Mouse (Mus musculus): ENCODE results near the gene Hspd1.
A peak's percentile ranks its signal among the peaks of the same experiment; 100 is the strongest.
"Not testable (repeated sequence)": the region's sequence is repeated elsewhere in the genome, so short reads cannot be mapped to it uniquely, and the experiment has no call there.

Gene Hspd1

DNA sequence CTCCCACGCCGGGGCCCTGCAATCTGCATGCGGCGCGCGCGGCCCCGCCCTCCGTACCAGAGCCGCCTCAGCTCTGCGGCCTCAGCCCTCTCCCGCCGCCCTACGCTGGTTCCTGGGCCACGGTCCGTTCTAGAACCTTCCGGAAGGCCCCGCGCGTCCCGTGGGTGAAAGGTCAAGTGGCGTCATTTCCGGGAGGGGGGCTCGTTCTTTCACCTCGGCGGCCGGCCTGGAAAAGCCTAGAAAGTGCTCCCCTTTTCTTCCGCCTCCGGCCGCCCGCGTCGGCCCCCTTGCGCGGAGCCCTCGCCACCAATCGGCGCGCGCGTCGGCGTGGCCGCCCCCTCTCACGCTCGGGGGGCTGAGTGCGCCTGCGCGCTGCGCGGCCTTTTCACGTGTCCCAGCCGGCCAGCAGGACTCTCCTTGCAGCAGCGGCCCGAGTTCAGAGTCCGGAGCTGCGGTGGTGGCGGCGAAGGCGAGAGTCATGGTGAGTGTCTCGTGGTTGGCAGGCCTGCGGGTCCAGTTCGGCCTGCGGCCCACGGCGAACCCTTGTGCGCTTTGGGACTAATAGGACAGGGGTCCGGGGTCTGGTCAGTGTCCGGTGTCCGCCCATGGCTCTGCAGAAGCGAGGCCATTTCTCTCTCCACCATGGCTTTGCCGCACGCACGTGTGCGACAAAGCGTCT lies at the start of gene Hspd1, which contains the start of gene Hspe1:
Hspd1 (minus strand) TSS at position 312 of the 679 bp plus-strand sequence.
Hspe1 (plus strand) TSS at position 201 of the 679 bp plus-strand sequence.
- peak; percentile 98 for DNase-seq (ENCODE audit: low spot score)

DNA sequence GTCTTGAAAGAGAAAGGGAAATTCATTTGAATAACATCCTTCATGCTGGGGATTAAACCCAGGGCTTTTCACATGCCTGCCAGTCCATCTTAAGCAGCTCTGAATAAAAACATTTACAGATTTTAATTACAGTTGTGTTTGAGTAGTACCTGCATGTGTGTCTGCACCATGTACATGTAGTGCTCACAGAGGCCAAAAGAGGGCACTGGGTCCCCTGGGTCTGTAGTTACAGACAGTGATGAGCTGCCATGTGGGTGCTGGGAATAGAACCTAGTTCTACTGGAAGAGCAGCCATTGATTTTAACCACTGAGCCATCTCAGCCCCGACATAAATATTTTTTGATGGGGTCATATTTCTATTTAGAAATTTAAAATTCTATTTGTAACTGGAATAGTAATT lies 47.8 kb upstream of the Hspd1 start:
- no peak for DNase-seq (ENCODE audit: low spot score)

DNA sequence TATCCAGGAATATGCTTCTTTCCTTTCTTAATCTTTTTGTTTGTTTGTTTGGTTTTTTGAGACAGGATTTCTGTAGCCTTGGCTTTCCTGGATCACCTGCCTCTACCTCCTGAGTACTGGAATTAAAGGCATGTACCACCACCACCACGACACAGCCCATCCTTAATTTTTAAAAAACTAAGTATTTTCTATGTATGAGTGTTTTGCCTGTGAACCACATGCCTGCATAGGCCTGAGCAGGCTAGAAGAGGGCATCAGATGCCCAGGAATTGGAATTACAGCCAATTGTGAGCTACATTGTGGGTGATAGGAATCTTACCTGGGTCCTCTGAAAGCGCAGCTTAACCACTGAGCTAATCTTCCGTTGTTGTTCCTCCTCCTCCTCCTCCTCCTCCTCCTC lies 46.3 kb upstream of the Hspd1 start:
- no peak for DNase-seq (ENCODE audit: low spot score)

DNA sequence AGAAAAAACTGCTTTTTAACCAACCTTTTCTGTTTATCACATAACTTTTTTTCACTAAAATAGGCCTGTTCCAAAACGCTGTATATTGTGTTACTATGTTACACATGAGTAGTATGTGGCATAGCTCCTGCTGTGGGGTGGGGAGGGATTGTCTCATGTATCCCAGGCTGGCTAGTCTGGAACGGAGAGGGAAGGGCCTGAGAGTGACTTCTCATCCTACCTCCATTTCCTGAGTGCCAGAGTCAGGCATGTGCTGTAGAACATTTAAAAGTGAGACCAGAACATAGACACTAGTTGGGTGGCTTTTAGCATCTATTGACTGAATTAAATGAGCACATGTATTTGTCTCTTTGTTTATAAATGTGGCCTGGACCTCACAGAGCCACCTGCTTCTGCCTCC lies 45.1 kb upstream of the Hspd1 start:
- DNase-seq (ENCODE audit: low spot score) = no peak

DNA sequence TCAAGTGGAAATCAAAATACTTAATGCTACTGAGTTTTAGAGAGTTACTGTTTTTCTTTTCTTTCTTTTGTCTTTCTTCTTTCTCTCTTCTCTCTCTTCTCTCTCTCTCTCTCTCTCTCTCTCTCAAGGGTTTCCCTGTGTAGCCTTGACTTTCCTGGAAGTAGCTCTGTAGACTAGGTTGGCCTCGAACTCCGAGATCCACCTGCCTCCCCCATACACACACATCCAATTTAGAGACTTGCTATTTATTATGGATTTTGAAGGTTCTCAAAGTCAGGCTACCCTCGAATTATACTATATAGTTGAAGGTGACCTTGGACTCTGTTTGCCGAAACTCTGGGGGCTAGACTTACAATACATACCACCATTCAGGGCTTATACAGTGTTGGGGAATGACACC lies 44.3 kb upstream of the Hspd1 start:
- DNase-seq (ENCODE audit: low spot score) = no peak

DNA sequence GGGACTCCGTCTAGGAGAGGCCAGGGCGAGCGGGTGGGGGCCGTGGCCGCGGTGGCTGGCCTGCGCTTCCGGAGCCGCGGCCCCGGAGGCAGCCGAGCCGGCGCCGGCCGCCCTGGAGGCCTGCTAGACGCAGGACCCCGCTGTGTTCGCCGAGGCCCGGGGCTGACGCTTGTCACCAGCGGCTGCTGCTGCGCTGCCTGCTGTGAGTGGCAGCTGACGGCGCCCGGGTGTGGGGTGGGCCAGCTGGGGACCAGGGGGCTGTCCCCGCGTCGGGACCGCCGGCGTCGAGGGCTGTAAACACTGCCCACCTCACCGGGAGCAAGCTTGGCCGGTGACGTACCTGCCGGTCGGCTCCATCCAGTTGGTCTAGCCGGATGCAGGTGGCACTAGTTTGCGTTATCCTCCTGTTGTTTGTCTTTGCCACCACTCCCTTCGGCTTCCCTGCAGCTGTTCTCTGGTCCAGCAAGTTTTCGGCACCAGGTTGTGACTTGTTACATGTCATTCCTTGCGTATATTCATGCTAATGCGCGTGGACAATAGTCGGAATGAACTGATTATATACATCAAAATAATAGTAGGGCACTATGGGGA lies 43.5 kb upstream of the Hspd1 start:
- peak; percentile 59 for DNase-seq (ENCODE audit: low spot score)

DNA sequence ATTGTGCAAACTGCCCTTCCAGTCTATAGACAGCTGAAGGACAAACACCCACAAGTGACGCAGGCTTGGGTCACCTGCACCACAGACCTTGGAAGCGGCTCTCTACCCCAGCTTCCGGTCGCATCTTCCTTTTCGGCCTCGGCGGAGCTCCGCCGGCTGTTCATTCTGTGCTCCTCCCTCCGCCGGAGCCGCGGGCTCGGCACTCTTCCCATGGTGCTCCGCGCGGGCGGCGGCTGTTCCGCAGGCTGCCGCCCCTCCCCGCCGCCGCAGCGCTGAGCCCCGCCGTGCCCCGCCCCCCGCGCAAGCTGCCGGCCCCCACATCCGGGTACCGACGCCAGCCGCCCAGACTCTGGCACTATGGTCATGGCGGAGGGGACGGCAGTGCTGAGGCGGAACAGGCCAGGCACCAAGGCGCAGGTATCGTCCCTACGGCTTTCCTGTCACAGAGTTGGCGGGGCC lies 42.9 kb upstream of the Hspd1 start, which contains the start of gene Mob4:
Mob4 (plus strand) TSS at position 289 of the 459 bp plus-strand sequence.
- peak; percentile 92 for DNase-seq (ENCODE audit: low spot score)

DNA sequence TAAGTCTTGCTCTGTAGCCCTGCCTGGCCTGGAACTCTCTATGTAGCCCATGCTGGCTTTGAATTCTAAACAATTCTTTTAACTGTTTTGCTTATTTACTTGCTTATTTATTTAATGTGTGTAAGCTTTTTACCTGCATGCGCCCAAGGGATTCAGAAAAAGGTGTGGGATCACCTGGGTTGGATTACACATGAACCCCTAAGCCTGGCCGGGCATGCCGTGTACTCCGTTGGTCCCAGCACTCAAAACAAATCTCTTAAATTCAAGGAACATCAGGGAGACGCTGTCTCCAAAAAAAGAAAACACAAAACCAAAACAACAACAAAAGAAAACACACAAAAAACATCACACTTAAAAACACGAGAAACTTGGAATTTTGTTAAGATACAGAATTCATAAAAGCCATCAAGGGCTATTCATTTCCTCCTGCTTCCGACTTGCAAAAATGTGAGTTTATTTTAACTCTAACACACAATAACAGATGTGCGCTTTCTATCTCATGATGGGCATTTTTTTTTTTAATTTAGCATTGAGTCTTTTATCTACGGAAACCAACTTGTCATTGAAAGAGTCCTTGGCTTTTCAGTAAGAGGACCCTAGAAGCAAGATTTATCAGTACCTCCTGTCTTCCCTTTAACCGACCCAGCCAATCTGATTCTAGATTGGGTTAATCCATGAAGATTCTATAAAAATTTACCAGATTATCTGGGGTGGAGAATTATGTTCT lies 42.3 kb upstream of the Hspd1 start:
- DNase-seq (ENCODE audit: low spot score) = no peak

DNA sequence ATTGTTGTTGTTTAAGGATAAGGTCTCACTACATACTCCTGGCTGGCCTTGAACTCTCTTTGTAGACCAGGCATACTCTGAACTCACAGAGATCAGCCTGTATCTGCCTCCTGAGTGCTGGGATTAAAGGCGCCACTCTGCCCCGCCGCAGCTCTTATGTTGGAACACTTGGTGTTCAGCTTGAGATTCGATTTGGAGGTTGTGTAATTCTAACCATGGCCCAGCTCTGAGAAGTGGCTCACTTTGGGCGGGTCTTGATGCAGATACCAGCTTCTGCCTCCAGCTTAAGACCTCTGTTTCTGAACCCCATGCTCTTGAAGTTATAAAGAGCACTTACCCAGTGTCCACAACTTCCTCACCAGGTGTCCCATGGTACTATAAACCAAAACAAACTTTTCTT lies 41.7 kb upstream of the Hspd1 start:
- DNase-seq (ENCODE audit: low spot score) = no peak

DNA sequence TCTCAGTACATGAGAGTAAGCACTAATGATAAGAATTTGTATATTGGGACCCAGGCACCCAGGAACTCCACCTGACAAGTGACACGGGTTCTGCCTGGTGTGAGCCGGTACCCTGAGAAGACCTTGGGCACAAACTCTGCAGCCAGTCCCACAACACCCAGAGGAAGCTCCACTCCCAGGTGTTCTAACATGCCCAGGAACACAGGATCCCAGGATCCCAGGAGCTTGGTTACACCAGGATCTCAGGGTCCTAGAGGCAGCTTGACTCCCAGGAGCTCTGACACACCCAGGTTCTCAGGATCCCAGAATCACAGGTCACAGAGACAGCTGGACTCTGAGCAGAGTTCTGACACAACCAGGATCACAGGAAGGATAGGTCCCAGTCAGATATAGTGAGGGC lies 36.1 kb upstream of the Hspd1 start:
- DNase-seq (ENCODE audit: low spot score) = not testable (repeated sequence)

DNA sequence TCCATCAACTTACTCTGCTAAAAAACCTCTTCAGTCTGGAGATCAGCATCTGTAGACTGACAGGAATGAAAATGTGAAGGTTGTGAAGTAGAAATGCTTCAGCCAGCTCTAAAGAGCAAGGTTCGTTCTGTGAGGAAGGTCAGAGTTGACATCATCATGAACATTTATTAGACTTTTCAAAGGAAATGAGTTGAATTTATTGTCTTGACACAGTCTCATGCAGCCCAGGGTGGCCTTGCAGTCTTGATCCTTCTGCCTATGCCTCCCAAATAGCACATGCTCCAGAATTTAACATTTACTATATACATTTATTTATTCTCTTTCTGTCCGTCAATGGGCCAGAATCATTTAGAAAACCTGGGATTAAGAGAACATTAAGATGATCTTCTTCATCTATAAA lies 35.5 kb upstream of the Hspd1 start:
- DNase-seq (ENCODE audit: low spot score) = no peak

DNA sequence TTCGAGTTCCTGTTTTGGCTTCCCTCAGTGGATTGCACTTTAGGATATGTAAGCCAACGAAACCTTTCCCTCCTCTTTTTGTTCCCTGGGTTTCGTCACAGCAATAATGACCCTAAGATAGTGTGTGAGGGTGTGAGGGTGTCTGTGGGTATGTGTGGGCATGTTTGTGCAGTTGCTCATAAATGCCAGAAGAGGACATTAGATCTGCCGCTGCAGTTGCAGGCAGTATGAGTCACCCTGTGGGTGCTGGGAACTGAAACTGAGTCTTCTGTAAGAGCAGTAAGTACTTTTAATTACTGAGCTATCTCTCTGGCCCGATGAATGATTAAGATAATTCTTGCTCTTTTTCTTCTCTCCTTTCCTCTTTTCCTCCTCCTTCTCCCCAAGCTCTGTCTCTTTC lies 35.0 kb upstream of the Hspd1 start:
- DNase-seq (ENCODE audit: low spot score) = no peak

DNA sequence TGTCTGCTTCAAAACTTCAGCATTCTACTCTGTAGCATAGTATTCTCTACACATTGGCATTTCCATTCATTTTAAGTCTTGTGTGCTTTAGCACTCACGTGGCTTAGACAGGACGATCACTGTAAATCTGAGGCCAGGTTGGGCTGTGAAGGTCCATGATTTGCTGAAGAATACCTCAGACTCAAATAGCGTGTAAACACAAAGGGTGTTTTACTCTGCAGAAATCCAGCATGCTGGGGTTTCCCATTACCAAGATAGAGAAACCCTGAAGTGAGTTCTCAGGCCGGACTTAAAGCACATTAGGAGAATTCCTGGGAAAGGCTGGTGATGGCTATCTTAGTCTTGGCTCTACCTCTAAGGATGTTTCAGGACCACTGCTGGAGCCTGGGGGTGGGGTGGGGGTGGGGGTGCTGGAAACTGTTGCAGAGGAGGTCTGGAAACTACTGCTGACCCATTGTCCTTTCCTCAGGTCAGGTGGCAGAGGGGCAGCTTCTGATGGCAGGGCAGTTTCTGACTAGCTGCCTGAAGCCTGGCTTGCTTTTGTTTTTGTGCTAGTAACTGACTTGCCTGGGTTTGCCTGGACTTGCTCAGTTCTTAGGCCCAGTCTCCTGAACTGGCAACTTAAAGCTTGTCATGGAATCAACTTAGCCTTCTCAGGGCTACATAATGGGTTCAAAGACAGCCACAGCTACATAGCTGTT lies 21.2 kb upstream of the Hspd1 start:
- no peak for DNase-seq (ENCODE audit: low spot score)

DNA sequence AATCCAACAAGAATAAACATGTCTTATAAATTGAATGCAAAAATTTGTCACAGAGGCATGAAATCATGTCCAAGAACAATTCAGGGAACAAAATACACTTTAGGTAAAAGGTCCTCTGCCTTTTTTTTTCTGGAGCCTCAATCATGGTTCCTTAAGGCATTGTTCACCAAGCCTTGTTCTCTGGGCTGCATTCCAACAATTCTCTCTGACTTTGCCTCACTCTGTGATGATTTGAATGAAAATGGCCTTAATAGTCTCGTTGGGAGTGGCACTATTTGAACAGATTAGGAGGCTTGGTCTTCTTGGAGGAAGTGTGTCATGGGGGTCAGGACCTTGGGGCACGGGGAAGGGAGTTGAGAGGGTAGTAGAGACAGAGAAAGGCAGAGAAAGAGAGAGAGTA lies 20.4 kb upstream of the Hspd1 start:
- DNase-seq (ENCODE audit: low spot score) = no peak

DNA sequence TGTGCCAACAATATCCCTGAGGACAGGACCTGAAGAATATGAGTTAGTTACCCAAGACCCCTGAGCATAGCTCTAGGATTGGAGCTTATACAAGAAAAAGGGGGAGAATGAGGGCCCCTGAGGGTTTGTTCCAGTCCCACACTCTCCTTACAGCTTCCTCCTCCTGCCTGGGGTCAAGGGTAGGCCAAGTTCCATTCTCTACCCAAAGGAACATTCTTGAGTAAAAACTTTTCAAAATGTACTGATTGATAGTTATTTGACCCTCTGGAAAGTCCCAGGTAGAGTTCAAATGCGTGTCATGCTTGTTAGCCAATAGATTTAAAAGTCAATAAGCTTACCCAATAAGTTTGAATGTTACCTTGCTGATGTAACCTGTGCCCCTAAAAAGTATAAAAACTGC lies 19.6 kb upstream of the Hspd1 start:
- no peak for DNase-seq (ENCODE audit: low spot score)

DNA sequence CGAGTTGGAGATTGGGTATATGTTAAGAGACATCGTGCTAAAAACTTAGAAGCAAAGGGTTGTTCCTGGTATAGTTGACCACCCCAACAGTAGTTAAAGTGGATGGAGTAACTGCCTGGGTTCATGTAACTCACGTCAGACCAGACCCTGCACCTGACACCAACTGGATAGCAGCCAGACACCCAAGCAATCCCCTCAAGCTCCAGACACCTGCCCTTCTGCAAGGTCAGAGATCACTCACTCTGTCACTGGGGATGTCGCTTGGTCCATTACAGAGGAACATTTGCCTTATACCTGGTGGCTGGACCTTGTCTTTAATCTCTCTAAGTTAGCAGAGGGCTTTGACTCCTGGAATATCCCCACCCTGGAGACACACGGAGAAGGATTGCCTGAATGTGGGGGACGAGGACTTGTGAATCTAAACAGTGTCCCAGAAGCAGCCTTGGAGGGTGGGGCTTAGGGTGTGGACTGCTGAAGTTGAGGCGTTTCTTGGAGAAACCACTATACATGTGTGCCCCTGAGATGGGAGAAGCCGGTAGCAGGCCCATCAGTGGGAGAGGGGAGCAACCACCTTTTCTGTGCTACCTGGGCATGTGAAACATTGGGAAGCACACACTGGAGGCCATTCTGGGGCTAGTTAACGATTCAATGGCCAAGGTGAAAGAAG lies 19.0 kb upstream of the Hspd1 start:
- no peak for DNase-seq (ENCODE audit: low spot score)

DNA sequence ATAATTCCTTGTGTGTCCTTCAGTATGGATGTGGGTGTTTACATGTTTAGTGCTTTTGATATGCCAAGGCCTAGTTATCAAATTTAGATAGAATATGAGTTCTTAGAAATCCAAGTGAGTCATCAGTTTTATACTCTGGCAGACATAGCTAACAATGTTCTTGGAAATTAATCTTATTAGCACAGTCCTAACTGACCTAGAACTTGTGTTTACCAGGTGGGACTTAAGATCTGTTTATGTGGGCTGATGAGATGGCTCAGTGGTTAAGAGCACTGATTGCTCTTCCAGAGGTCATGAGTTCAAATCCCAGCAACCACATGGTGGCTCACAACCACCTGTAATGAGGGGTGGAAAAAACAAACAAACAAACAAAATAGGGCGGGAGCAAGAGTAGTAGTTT lies 4.4 kb upstream of the Hspd1 start:
- no peak for DNase-seq (ENCODE audit: low spot score)

DNA sequence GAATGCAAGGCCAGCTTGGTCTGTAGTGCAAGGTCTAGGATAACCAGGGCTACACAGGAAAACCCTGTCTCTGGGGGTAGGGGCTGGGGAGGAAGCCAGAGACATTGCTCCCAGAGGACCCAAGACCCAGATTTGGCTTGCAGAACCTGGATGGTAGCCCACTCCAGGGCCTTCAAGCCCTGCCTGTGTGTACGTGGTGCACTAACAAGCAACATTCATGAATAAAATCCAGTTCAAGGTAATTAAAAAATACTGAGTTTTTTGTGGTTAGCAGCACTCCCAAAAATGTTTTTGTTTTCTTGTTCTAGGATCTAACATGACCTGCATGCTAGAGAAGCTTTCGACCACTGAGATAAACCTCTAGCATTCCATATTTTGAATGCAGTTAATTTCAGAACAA lies 4.0 kb upstream of the Hspd1 start:
- DNase-seq (ENCODE audit: low spot score) = no peak

DNA sequence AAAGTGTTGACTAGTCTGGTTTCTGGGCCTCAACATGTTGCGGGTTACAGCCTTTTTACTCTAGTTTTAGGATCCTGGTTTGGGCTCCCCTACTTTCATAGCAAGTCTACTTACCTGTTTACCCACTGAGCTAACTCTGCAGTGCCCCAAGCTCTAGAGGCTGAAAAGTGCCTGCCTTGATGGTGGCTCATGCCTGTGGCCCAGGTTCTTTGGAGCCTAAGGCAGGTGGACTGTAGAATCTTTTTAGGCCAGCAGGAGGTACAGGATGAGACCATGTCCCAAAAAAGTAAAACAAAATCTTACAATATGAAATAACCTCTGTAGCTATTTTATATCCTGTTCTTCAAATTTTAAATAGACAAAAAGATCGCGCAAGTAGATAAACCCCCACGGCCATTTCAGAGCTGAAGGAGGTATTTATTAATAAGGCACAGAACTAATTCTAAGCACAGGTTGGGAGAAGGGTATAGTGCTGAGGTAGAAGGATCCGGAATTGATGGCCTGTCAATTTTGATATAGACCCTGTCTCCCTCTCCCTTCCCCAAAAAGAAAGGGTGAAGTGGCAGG lies 1.5 kb upstream of the Hspd1 start:
- DNase-seq (ENCODE audit: low spot score) = no peak

DNA sequence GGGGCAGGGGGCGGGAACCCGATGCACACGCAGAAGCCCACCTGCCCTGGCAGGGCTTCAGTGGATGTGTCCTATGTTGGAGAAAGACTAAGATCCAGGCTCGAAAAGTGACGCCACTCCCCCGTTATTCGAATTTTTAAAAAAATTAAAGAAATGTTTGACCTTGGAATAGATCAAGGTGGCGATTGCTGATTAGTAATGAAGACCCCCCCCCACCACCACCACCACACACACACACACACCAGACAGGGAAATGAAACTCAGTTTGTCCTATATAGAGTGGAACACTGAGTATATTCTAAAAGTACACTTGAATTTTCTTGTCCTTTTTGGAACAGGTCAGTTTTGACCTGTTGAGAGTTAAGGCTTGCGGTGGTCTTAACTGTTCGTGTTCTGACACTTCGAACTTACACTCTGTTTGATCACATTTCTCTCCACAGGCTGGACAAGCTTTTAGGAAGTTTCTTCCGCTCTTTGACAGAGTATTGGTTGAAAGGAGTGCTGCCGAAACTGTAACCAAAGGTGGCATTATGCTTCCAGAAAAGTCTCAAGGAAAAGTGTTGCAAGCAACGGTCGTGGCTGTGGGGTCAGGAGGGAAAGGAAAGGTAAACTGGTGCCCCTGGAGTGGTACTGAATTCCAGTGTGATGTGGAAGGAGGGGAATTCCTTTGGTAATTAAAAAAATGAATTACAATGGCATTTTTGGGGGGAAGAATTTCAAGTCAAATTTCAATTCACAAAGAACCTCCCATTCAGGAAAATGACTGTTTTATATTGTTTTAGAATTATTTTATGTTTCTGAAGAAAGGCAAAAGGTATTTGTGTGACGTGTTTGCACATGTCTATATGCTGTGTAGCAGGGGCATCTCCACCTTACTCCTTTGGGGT lies 811 bp upstream of the Hspd1 start:
- DNase-seq (ENCODE audit: low spot score) = no peak

Measured in embryo, embryonic 10.5 days (tissue).